ENCODE assay signal across 10 mouse cellular contexts in the genomic region with DNA sequence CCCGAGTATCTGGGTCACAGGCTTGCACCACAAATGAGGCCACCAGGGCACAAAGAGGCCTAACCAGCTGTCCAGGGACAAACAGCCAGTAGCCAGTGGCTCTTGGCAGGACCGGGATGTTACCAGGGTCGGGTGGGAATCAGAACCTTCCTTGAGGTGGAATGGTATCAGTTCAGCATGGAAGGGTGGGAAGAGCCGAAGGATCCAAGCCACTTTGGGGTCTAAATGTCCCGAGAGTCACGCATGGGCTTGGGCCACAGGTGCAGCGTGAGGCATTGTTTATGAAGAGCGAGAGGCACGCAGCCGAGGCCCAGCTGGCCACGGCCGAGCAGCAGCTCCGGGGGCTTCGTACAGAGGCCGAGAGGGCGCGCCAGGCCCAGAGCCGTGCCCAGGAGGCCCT. TPM values are rescaled to one million over a fixed set of nuclear protein-coding genes. Genes with fewer than 3 reads are reported as not detected.
DNase-seq lines count a peak whose midpoint lies in the region; ATAC-seq lines count a peak whose summit lies in the region.
"Had no signal": no experiment of that assay in that cellular context is flagged by ENCODE, and none has a peak within 500 bp of the region (broad histone marks: within the 10 kb centered on the region; RNA-seq: fewer than 3 reads in every experiment).

No protein-coding gene starts in this region.

- peaks cover 26% of the 10 kb centered on the region for H3K4me1 ChIP-seq in hindbrain, embryonic 12.5 days
- H3K4me1 ChIP-seq in hindbrain, embryonic 14.5 days (replicated peaks; ENCODE audit: control insufficient read depth, insufficient read depth, low read length) = peaks cover 25% of the 10 kb centered on the region

- WGBS in hindbrain, embryonic 12.5 days = 90% methylated on average over 18 of the region's 18 CpGs
- WGBS in hindbrain, embryonic 14.5 days = 86% methylated on average over 18 of the region's 18 CpGs

- H3K27ac ChIP-seq in hindbrain, embryonic 12.5 days = no peak overlapping the region
- H3K27ac ChIP-seq in hindbrain, embryonic 14.5 days = no peak overlapping the region

- DNase-seq in CD4-positive, CD25-positive, alpha-beta regulatory T cell, adult 2 months (ENCODE audit: low read depth, low spot score) = peak; percentile 7
- no peak for DNase-seq in hindbrain, embryonic 14.5 days (ENCODE audit: low spot score)
- peak; percentile 31 to 42 for DNase-seq in right cerebral cortex, postnatal 10 days (ENCODE audit: low spot score in 2 of 2)
- no peak for DNase-seq in right cerebral cortex, adult 18-20 months
- DNase-seq in testis, postnatal 10 days (ENCODE audit: low spot score) = peak; percentile 37
- no peak for DNase-seq in kidney, adult 18-20 months
- DNase-seq: kidney, adult 9 months; lung, postnatal 10 days had no signal

- no peak overlapping the region for H3K9ac ChIP-seq in hindbrain, embryonic 12.5 days
- no peak overlapping the region for H3K9ac ChIP-seq in hindbrain, embryonic 14.5 days

- no peaks in the 10 kb centered on the region for H3K9me3 ChIP-seq in hindbrain, embryonic 12.5 days (replicated peaks)
- H3K9me3 ChIP-seq in hindbrain, embryonic 14.5 days (ENCODE audit: control insufficient read depth, low read length) = no peaks in the 10 kb centered on the region

- ATAC-seq in CD4-positive, CD25-positive, alpha-beta regulatory T cell, adult 4 months = no peak
- no peak for ATAC-seq in hindbrain, embryonic 12.5 days (ENCODE audit: low FRiP score)
- no peak for ATAC-seq in hindbrain, embryonic 14.5 days (ENCODE audit: low FRiP score)

- no peaks in the 10 kb centered on the region for H3K36me3 ChIP-seq in hindbrain, embryonic 12.5 days
- H3K36me3 ChIP-seq in hindbrain, embryonic 14.5 days (replicated peaks; ENCODE audit: control insufficient read depth, insufficient read depth) = no peaks in the 10 kb centered on the region

- H3K4me2 ChIP-seq in hindbrain, embryonic 12.5 days (replicated peaks) = peak overlapping the region; percentile 81; the same call in 1 of the 2 replicates
- no peak overlapping the region for H3K4me2 ChIP-seq in hindbrain, embryonic 14.5 days (replicated peaks)

- no peaks in the 10 kb centered on the region; the same call in 1 of the 2 replicates for H3K27me3 ChIP-seq in hindbrain, embryonic 12.5 days
- no peaks in the 10 kb centered on the region for H3K27me3 ChIP-seq in hindbrain, embryonic 14.5 days (ENCODE audit: control insufficient read depth, insufficient read depth, low read length)

- H3K4me3 ChIP-seq in hindbrain, embryonic 12.5 days = no peak overlapping the region
- H3K4me3 ChIP-seq in hindbrain, embryonic 14.5 days (replicated peaks; ENCODE audit: low read length) = no peak overlapping the region

RNA-seq across cellular contexts. Expression of gene Gm10778, which starts 4.1 kb away (rescaled TPM):
- polyA plus RNA-seq in CD4-positive, CD25-positive, alpha-beta regulatory T cell, adult 4 months (2017; shearing (Covaris generic)) = 1 to 10 TPM; 7.1 to 7.5 TPM
- polyA plus RNA-seq in hindbrain, embryonic 12.5 days (2016; fragmentation: Nextera tagmentation; extraction: Ambion mirVana) = 5.2 and 5.6 TPM in 2 replicates
- 6.5 and 6.9 TPM in 2 replicates for polyA plus RNA-seq in hindbrain, embryonic 14.5 days (2014; fragmentation: Nextera tagmentation; extraction: Ambion mirVana)

RNA-seq across cellular contexts. Expression of gene Ankrd24, which starts 16.4 kb away (rescaled TPM):
- polyA plus RNA-seq in CD4-positive, CD25-positive, alpha-beta regulatory T cell, adult 4 months (2017; shearing (Covaris generic)) = 1 to 10 TPM; 1.2 to 3.8 TPM
- polyA plus RNA-seq in hindbrain, embryonic 12.5 days (2016; fragmentation: Nextera tagmentation; extraction: Ambion mirVana) = 8.6 and 10.5 TPM in 2 replicates
- 11.8 and 12.6 TPM in 2 replicates for polyA plus RNA-seq in hindbrain, embryonic 14.5 days (2014; fragmentation: Nextera tagmentation; extraction: Ambion mirVana)

RNA-seq across cellular contexts. Expression of gene Sirt6, which starts 17.1 kb away (rescaled TPM):
- 10 to 100 TPM; 24.1 to 26.8 TPM for polyA plus RNA-seq in CD4-positive, CD25-positive, alpha-beta regulatory T cell, adult 4 months (2017; shearing (Covaris generic))
- 52.7 and 55.5 TPM in 2 replicates for polyA plus RNA-seq in hindbrain, embryonic 12.5 days (2016; fragmentation: Nextera tagmentation; extraction: Ambion mirVana)
- 39.9 and 42.1 TPM in 2 replicates for polyA plus RNA-seq in hindbrain, embryonic 14.5 days (2014; fragmentation: Nextera tagmentation; extraction: Ambion mirVana)

RNA-seq across cellular contexts. Expression of gene BC025920, which starts 38.6 kb away (rescaled TPM):
- polyA plus RNA-seq in CD4-positive, CD25-positive, alpha-beta regulatory T cell, adult 4 months (2017; shearing (Covaris generic)) = 1 to 10 TPM; 3.6 to 3.8 TPM
- polyA plus RNA-seq in hindbrain, embryonic 12.5 days (2016; fragmentation: Nextera tagmentation; extraction: Ambion mirVana) = 1.2 and 1.3 TPM in 2 replicates
- 0.90 and 1.1 TPM in 2 replicates for polyA plus RNA-seq in hindbrain, embryonic 14.5 days (2014; fragmentation: Nextera tagmentation; extraction: Ambion mirVana)

RNA-seq across cellular contexts. Expression of gene Tle6, which starts 43.8 kb away (rescaled TPM):
- polyA plus RNA-seq in CD4-positive, CD25-positive, alpha-beta regulatory T cell, adult 4 months (2017; shearing (Covaris generic)) = 1 to 10 TPM in 1 of 2 experiments, not detected in 1; 2.8 TPM
- 8.2 and 8.3 TPM in 2 replicates for polyA plus RNA-seq in hindbrain, embryonic 12.5 days (2016; fragmentation: Nextera tagmentation; extraction: Ambion mirVana)
- polyA plus RNA-seq in hindbrain, embryonic 14.5 days (2014; fragmentation: Nextera tagmentation; extraction: Ambion mirVana) = 4.2 and 4.8 TPM in 2 replicates

Comparison
In these comparisons a context has a peak if more than half of its experiments do, and no peak if none do; other contexts are left out.
1. DNase-seq: peak in CD4-positive, CD25-positive, alpha-beta regulatory T cell, adult 2 months (single experiment), right cerebral cortex, postnatal 10 days (2 of 2) and testis, postnatal 10 days (single experiment); none in hindbrain, embryonic 14.5 days (single experiment), right cerebral cortex, adult 18-20 months (single experiment) and kidney, adult 18-20 months (single experiment).